Mouse (Mus musculus) neural tube, embryonic 14.5 days (tissue): ENCODE measurements around the gene Ptprq. TPM values are rescaled to one million over a fixed set of nuclear protein-coding genes. Genes with fewer than 3 reads are reported as not detected.

ENCODE experiments used
- ATAC-seq: fragments of 200-750 bp; cut with Nextera tagmentation; 2 replicates; pipeline ENCODE4 v1.8.0; 2017; ENCODE audit warnings: low read depth, mild to moderate bottlenecking, moderate TSS enrichment, moderate library complexity
- H3K27ac ChIP-seq: fragments of 300-500 bp; sonication (generic); 2 replicates; pipeline ENCODE4 v1.5.1; 2014; ENCODE audit warnings: low read depth, mild to moderate bottlenecking, control low read depth, low read length, moderate library complexity, mixed read lengths
- H3K27me3 ChIP-seq: fragments of 300-500 bp; sonication (generic); 2 replicates; pipeline ENCODE4 v1.6.1; 2014; ENCODE audit warnings: low read length; ENCODE audit not compliant: control insufficient read depth, insufficient read depth
- H3K36me3 ChIP-seq: fragments of 300-500 bp; sonication (generic); 2 replicates; pipeline ENCODE4 v1.6.1; 2014; ENCODE audit warnings: low read length, mixed read lengths; ENCODE audit not compliant: control insufficient read depth, insufficient read depth
- H3K4me1 ChIP-seq: fragments of 300-500 bp; sonication (generic); 2 replicates; pipeline ENCODE4 v1.6.1; 2014; ENCODE audit warnings: low read length; ENCODE audit not compliant: control insufficient read depth, insufficient read depth
- H3K4me2 ChIP-seq: fragments of 300-500 bp; sonication (generic); 2 replicates; pipeline ENCODE4 v1.6.1; 2014; ENCODE audit warnings: mild to moderate bottlenecking, low read depth, low read length, control low read depth
- H3K4me3 ChIP-seq: fragments of 300-500 bp; sonication (generic); 2 replicates; pipeline ENCODE4 v1.5.1; 2014; ENCODE audit warnings: low read depth, low read length, control low read depth, mixed read lengths
- H3K9ac ChIP-seq: fragments of 300-500 bp; sonication (generic); replicated peaks from 2 replicates; pipeline ENCODE4 v1.6.1; 2014; ENCODE audit warnings: low read depth, mild to moderate bottlenecking, control low read depth, low read length, mixed read lengths
- H3K9me3 ChIP-seq: fragments of 300-500 bp; sonication (generic); 2 replicates; pipeline ENCODE4 v1.6.1; 2016; ENCODE audit warnings: low read length; ENCODE audit not compliant: control insufficient read depth
- WGBS: fragments of 180-500 bp; shearing (Covaris S2); extraction: QIAGEN DNeasy Blood & Tissue Kit; methylation state at CpG from one replicate; pipeline ENCODE4 v1.1.7; 2014; 5-methylcytosine and 5-hydroxymethylcytosine counted together
- polyA plus RNA-seq: library from polyadenylated mRNA; unstranded; fragments of >200 nt; fragmentation: Nextera tagmentation; extraction: Ambion mirVana; gene quantifications from 2 replicates; pipeline ENCODE4 v1.2.1, GENCODE M21; 2014

Ptprq gene
- polyA plus RNA-seq, 1 experiment from 2014 or later: 0.19 TPM

- no peak overlapping the region for H3K27ac ChIP-seq
- ATAC-seq: no peak
- no peaks in the 10 kb centered on the region for H3K27me3 ChIP-seq
- no peaks in the 10 kb centered on the region for H3K36me3 ChIP-seq
- H3K9ac ChIP-seq: no peak overlapping the region
- no peak overlapping the region for H3K4me2 ChIP-seq
- no peaks in the 10 kb centered on the region for H3K4me1 ChIP-seq
- no peak overlapping the region for H3K4me3 ChIP-seq
- H3K9me3 ChIP-seq: no peaks in the 10 kb centered on the region
- 70% methylated on average over 4 of the region's 4 CpGs for WGBS
Measured at GRCm38 (mm10) chr10:107668374-107669094, 51.3 kb downstream of the Ptprq start.

- Histone ChIP-seq H3K27ac (no peak overlapping the region), H3K27me3 (no peaks in the 10 kb centered on the region), H3K4me2 (no peak overlapping the region), H3K36me3 (no peaks in the 10 kb centered on the region), H3K9ac (no peak overlapping the region), H3K4me1 (no peaks in the 10 kb centered on the region), H3K9me3 (no peaks in the 10 kb centered on the region; the same call in 1 of the 2 replicates), H3K4me3 (no peak overlapping the region)
- no peak for ATAC-seq
- 47% methylated on average over 5 of the region's 5 CpGs for WGBS
Measured at GRCm38 (mm10) chr10:107662372-107663065, 57.3 kb downstream of the Ptprq start.

GRCm38 (mm10) chr10:107661970-107662369 lies 57.9 kb downstream of the Ptprq start:
- Histone ChIP-seq H3K27me3 (no peaks in the 10 kb centered on the region), H3K4me3 (no peak overlapping the region), H3K9me3 (no peaks in the 10 kb centered on the region; the same call in 1 of the 2 replicates), H3K36me3 (no peaks in the 10 kb centered on the region), H3K4me2 (no peak overlapping the region), H3K4me1 (no peaks in the 10 kb centered on the region), H3K9ac (no peak overlapping the region), H3K27ac (no peak overlapping the region)
- no peak for ATAC-seq
- 93% methylated on average over 3 of the region's 3 CpGs for WGBS

GRCm38 (mm10) chr10:107659141-107659540 lies 60.7 kb downstream of the Ptprq start:
- Histone ChIP-seq H3K36me3 (no peaks in the 10 kb centered on the region), H3K9me3 (no peaks in the 10 kb centered on the region; the same call in 1 of the 2 replicates), H3K27ac (no peak overlapping the region), H3K4me3 (no peak overlapping the region), H3K27me3 (no peaks in the 10 kb centered on the region), H3K4me1 (no peaks in the 10 kb centered on the region), H3K9ac (no peak overlapping the region), H3K4me2 (no peak overlapping the region)
- ATAC-seq: no peak
- 94% methylated on average over 2 of the region's 2 CpGs for WGBS

- Histone ChIP-seq H3K4me3 (no peak overlapping the region), H3K9me3 (no peaks in the 10 kb centered on the region), H3K9ac (no peak overlapping the region), H3K4me2 (no peak overlapping the region), H3K27me3 (no peaks in the 10 kb centered on the region), H3K36me3 (no peaks in the 10 kb centered on the region), H3K27ac (no peak overlapping the region), H3K4me1 (no peaks in the 10 kb centered on the region)
- ATAC-seq: no peak
- WGBS: 95% methylated on average over 2 of the region's 2 CpGs
Measured at GRCm38 (mm10) chr10:107649687-107650086, 70.2 kb downstream of the Ptprq start.

GRCm38 (mm10) chr10:107628104-107628503 lies 91.7 kb downstream of the Ptprq start:
- no peaks in the 10 kb centered on the region for H3K27me3 ChIP-seq
- no peak overlapping the region for H3K4me2 ChIP-seq
- ATAC-seq: no peak
- no peaks in the 10 kb centered on the region for H3K36me3 ChIP-seq
- H3K4me3 ChIP-seq: no peak overlapping the region
- 30% methylated on average over 3 of the region's 3 CpGs for WGBS
- no peaks in the 10 kb centered on the region for H3K4me1 ChIP-seq
- no peak overlapping the region for H3K9ac ChIP-seq
- H3K9me3 ChIP-seq: no peaks in the 10 kb centered on the region
- H3K27ac ChIP-seq: no peak overlapping the region

GRCm38 (mm10) chr10:107626648-107627047 lies 93.2 kb downstream of the Ptprq start:
- H3K36me3 ChIP-seq: no peaks in the 10 kb centered on the region
- H3K4me1 ChIP-seq: no peaks in the 10 kb centered on the region
- no peaks in the 10 kb centered on the region for H3K27me3 ChIP-seq
- no peak for ATAC-seq
- H3K4me3 ChIP-seq: no peak overlapping the region
- WGBS: 77% methylated on average over 1 of the region's 1 CpGs
- no peaks in the 10 kb centered on the region for H3K9me3 ChIP-seq
- H3K4me2 ChIP-seq: no peak overlapping the region
- H3K9ac ChIP-seq: no peak overlapping the region
- no peak overlapping the region for H3K27ac ChIP-seq

- H3K36me3 ChIP-seq: no peaks in the 10 kb centered on the region
- ATAC-seq: no peak
- no peaks in the 10 kb centered on the region for H3K4me1 ChIP-seq
- H3K9ac ChIP-seq: no peak overlapping the region
- H3K9me3 ChIP-seq: no peaks in the 10 kb centered on the region
- no peaks in the 10 kb centered on the region for H3K27me3 ChIP-seq
- H3K27ac ChIP-seq: no peak overlapping the region
- no peak overlapping the region for H3K4me3 ChIP-seq
- no peak overlapping the region for H3K4me2 ChIP-seq
- 87% methylated on average over 4 of the region's 4 CpGs for WGBS
Measured at GRCm38 (mm10) chr10:107624211-107624610, 95.6 kb downstream of the Ptprq start.

- no peaks in the 10 kb centered on the region for H3K9me3 ChIP-seq
- H3K36me3 ChIP-seq: no peaks in the 10 kb centered on the region
- H3K27me3 ChIP-seq: no peaks in the 10 kb centered on the region
- no peaks in the 10 kb centered on the region for H3K4me1 ChIP-seq
- no peak overlapping the region for H3K4me2 ChIP-seq
- 86% methylated on average over 2 of the region's 2 CpGs for WGBS
- no peak overlapping the region for H3K27ac ChIP-seq
- no peak for ATAC-seq
- no peak overlapping the region for H3K9ac ChIP-seq
- no peak overlapping the region for H3K4me3 ChIP-seq
Measured at GRCm38 (mm10) chr10:107615460-107615859, 104.4 kb downstream of the Ptprq start.
